Mouse (Mus musculus): ENCODE measurements around the gene Als2. TPM values are rescaled to one million over a fixed set of nuclear protein-coding genes. Genes with fewer than 3 reads are reported as not detected.

Als2 gene
- polyA plus RNA-seq, 1 experiment from 2014 or later = 16.3 TPM

GRCm38 (mm10) chr1:59158498-59158897 lies 78.5 kb downstream of the Als2 start:
- no peak for DNase-seq (ENCODE audit: extremely low spot score, low spot score)
- no peak overlapping the region for H3K4me3 ChIP-seq
- H3K9me3 ChIP-seq = no peaks in the 10 kb centered on the region
- peaks cover 18% of the 10 kb centered on the region for H3K4me1 ChIP-seq
- H3K27ac ChIP-seq = no peak overlapping the region
- WGBS = 86% methylated on average over 7 of the region's 7 CpGs
- peaks cover 10% of the 10 kb centered on the region; the same call in 1 of the 2 replicates for H3K27me3 ChIP-seq (ENCODE audit: poor library complexity, severe bottlenecking)
- H3K36me3 ChIP-seq (replicated peaks) = peaks cover 5% of the 10 kb centered on the region

- H3K9me3 ChIP-seq = no peaks in the 10 kb centered on the region
- no peak overlapping the region for H3K27ac ChIP-seq
- no peaks in the 10 kb centered on the region for H3K36me3 ChIP-seq (replicated peaks)
- peaks cover 12% of the 10 kb centered on the region for H3K4me1 ChIP-seq
- H3K27me3 ChIP-seq (ENCODE audit: poor library complexity, severe bottlenecking) = peaks cover 10% of the 10 kb centered on the region; the same call in 1 of the 2 replicates
- DNase-seq (ENCODE audit: extremely low spot score, low spot score) = no peak
- 91% methylated on average over 4 of the region's 4 CpGs for WGBS
- no peak overlapping the region for H3K4me3 ChIP-seq
Measured at GRCm38 (mm10) chr1:59157846-59158245, 79.2 kb downstream of the Als2 start.

GRCm38 (mm10) chr1:59152346-59152745 lies 84.7 kb downstream of the Als2 start:
- Histone ChIP-seq H3K27me3 (ENCODE audit: poor library complexity, severe bottlenecking) (no peaks in the 10 kb centered on the region), H3K4me1 (no peaks in the 10 kb centered on the region), H3K36me3 (replicated peaks) (no peaks in the 10 kb centered on the region), H3K4me3 (no peak overlapping the region), H3K9me3 (no peaks in the 10 kb centered on the region), H3K27ac (no peak overlapping the region)
- 81% methylated on average over 4 of the region's 4 CpGs for WGBS
- no peak for DNase-seq (ENCODE audit: extremely low spot score, low spot score)

GRCm38 (mm10) chr1:59150542-59150941 lies 86.5 kb downstream of the Als2 start:
- DNase-seq (ENCODE audit: extremely low spot score, low spot score) = no peak
- Histone ChIP-seq H3K27ac (no peak overlapping the region), H3K36me3 (replicated peaks) (no peaks in the 10 kb centered on the region), H3K9me3 (no peaks in the 10 kb centered on the region), H3K4me3 (no peak overlapping the region), H3K27me3 (ENCODE audit: poor library complexity, severe bottlenecking) (no peaks in the 10 kb centered on the region), H3K4me1 (no peaks in the 10 kb centered on the region)
- 83% methylated on average over 5 of the region's 5 CpGs for WGBS

GRCm38 (mm10) chr1:59144543-59144942 lies 92.5 kb downstream of the Als2 start:
- no peaks in the 10 kb centered on the region for H3K4me1 ChIP-seq
- H3K4me3 ChIP-seq = no peak overlapping the region
- 82% methylated on average over 10 of the region's 10 CpGs for WGBS
- H3K9me3 ChIP-seq = no peaks in the 10 kb centered on the region
- H3K27ac ChIP-seq = no peak overlapping the region
- H3K36me3 ChIP-seq (replicated peaks) = no peaks in the 10 kb centered on the region
- DNase-seq (ENCODE audit: extremely low spot score, low spot score) = no peak
- no peaks in the 10 kb centered on the region for H3K27me3 ChIP-seq (ENCODE audit: poor library complexity, severe bottlenecking)

GRCm38 (mm10) chr1:59142809-59143208 lies 94.2 kb downstream of the Als2 start:
- H3K27ac ChIP-seq = no peak overlapping the region
- no peaks in the 10 kb centered on the region for H3K9me3 ChIP-seq
- H3K4me3 ChIP-seq = no peak overlapping the region
- H3K4me1 ChIP-seq = no peaks in the 10 kb centered on the region
- peak; percentile 58 for DNase-seq (ENCODE audit: extremely low spot score, low spot score)
- H3K36me3 ChIP-seq (replicated peaks) = no peaks in the 10 kb centered on the region
- H3K27me3 ChIP-seq (ENCODE audit: poor library complexity, severe bottlenecking) = no peaks in the 10 kb centered on the region

GRCm38 (mm10) chr1:59134419-59134818 lies 102.6 kb downstream of the Als2 start:
- no peak for DNase-seq (ENCODE audit: extremely low spot score, low spot score)
- no peak overlapping the region for H3K4me3 ChIP-seq
- WGBS = 86% methylated on average over 5 of the region's 5 CpGs
- H3K27me3 ChIP-seq (ENCODE audit: poor library complexity, severe bottlenecking) = no peaks in the 10 kb centered on the region
- H3K36me3 ChIP-seq (replicated peaks) = no peaks in the 10 kb centered on the region
- no peaks in the 10 kb centered on the region for H3K9me3 ChIP-seq
- no peaks in the 10 kb centered on the region for H3K4me1 ChIP-seq
- H3K27ac ChIP-seq = no peak overlapping the region

GRCm38 (mm10) chr1:59128879-59129278 lies 108.2 kb downstream of the Als2 start:
- Histone ChIP-seq H3K9me3 (no peaks in the 10 kb centered on the region), H3K4me1 (no peaks in the 10 kb centered on the region), H3K4me3 (no peak overlapping the region), H3K36me3 (replicated peaks) (no peaks in the 10 kb centered on the region), H3K27ac (no peak overlapping the region), H3K27me3 (ENCODE audit: poor library complexity, severe bottlenecking) (no peaks in the 10 kb centered on the region)
- DNase-seq (ENCODE audit: extremely low spot score, low spot score) = no peak
- 83% methylated on average over 7 of the region's 7 CpGs for WGBS

- DNase-seq (ENCODE audit: extremely low spot score, low spot score) = no peak
- H3K4me1 ChIP-seq = peaks cover 6% of the 10 kb centered on the region
- no peak overlapping the region for H3K27ac ChIP-seq
- H3K4me3 ChIP-seq = no peak overlapping the region
- H3K9me3 ChIP-seq = no peaks in the 10 kb centered on the region
- no peaks in the 10 kb centered on the region for H3K27me3 ChIP-seq (ENCODE audit: poor library complexity, severe bottlenecking)
- H3K36me3 ChIP-seq (replicated peaks) = no peaks in the 10 kb centered on the region
- 78% methylated on average over 5 of the region's 5 CpGs for WGBS
Measured at GRCm38 (mm10) chr1:59125558-59125957, 111.5 kb downstream of the Als2 start.

GRCm38 (mm10) chr1:59119720-59120457 lies 117.1 kb downstream of the Als2 start, which contains the start of gene Tmem237:
Gene Tmem237 (minus strand): TSS chr1:59120408.
- Histone ChIP-seq H3K27ac (peak within 1 kb of the TSS; percentile 95), H3K4me1 (peaks cover 24% of the 10 kb centered on the region), H3K27me3 (ENCODE audit: poor library complexity, severe bottlenecking) (no peaks in the 10 kb centered on the region), H3K4me3 (peak within 1 kb of the TSS; percentile 86), H3K36me3 (replicated peaks) (peaks cover 12% of the 10 kb centered on the region), H3K9me3 (no peaks in the 10 kb centered on the region)
- under 1% methylated on average over 74 of the region's 74 CpGs for WGBS
- DNase-seq (ENCODE audit: extremely low spot score, low spot score) = peak; percentile 95

Other genes with a start within 250 kb of the Als2 start
- 0.09 TPM in 1 of 2 replicates, not detected in the other for gene C2cd6, start 142.3 kb downstream of the Als2 start, polyA plus RNA-seq (2016; fragmentation: Nextera tagmentation; extraction: Ambion mirVana)
- gene Tmem237, start 116.8 kb downstream of the Als2 start, polyA plus RNA-seq (2016; fragmentation: Nextera tagmentation; extraction: Ambion mirVana) = 49.1 and 51.8 TPM in 2 replicates
- gene Mpp4, start 73.8 kb downstream of the Als2 start, polyA plus RNA-seq (2016; fragmentation: Nextera tagmentation; extraction: Ambion mirVana) = 0.14 and 0.20 TPM in 2 replicates
- 0.29 and 0.73 TPM in 2 replicates for gene Cdk15, start 19.7 kb upstream of the Als2 start, polyA plus RNA-seq (2016; fragmentation: Nextera tagmentation; extraction: Ambion mirVana)
- gene Fzd7, start 245.2 kb upstream of the Als2 start, polyA plus RNA-seq (2016; fragmentation: Nextera tagmentation; extraction: Ambion mirVana) = 9.4 and 9.6 TPM in 2 replicates